Mouse (Mus musculus): ENCODE measurements around the gene Dynlt1b. TPM values are rescaled to one million over a fixed set of nuclear protein-coding genes. Genes with fewer than 3 reads are reported as not detected.
"Not testable (repeated sequence)": the region's sequence is repeated elsewhere in the genome, so short reads cannot be mapped to it uniquely, and the experiment has no call there.

Dynlt1b gene
- polyA plus RNA-seq, 1 experiment: 247 TPM

DNA sequence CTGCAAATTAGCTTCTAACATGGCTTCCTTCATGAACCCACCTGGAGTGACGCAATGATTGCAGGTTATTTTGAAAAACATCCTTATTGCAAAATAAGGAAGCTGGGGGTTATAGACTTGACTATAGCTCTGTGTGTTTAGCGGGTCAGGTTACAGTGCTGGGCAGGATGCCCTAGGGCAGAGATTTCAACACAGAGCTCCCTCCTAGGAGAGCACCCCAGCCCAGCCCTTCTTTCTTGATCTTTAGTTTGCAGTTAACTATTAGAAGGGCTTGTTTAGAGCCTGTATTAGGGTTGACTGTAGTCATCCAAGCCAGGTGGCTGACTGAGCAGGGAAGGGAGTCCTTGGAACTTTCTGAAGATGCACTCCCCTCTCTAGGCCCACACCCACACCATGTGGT, 22.9 kb upstream of the Dynlt1b start:
- WGBS: 61% methylated on average over 1 of the region's 2 CpGs
- not testable (repeated sequence) for H3K4me3 ChIP-seq (replicated peaks; ENCODE audit: extremely low read depth, low read depth, low read length)

DNA sequence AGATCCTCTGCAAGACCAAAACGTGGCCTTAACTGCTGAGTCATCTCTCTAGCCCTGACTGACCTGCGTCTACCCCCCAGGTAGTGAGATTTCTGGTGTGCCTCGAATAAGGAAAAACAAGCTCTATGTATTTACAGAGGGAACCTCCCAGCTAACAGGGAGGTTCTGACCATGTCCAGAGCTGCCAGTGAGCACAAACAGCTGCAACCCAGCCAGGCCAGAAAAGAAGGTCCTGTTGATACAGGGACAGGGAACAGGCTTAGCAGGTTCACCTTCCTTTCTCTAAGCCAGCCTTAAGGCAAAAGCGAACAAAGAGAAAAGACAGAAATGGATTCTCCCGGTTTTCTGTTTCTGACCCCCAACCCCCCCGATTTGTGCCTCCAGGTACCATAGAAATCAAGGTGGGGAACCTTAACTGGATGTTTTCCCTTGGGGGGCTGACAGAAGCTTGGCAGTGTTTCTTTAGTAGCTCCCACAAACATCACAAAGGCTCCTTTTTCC, 19.1 kb upstream of the Dynlt1b start:
- H3K4me3 ChIP-seq (replicated peaks; ENCODE audit: extremely low read depth, low read depth, low read length); DNase-seq; H3K4me1 ChIP-seq (ENCODE audit: control insufficient read depth, insufficient read depth, low read length): not testable (repeated sequence)
- 47% methylated on average over 6 of the region's 6 CpGs for WGBS

More for the DNA sequence above, 22.9 kb upstream of the Dynlt1b start:
- not testable (repeated sequence) for H3K4me1 ChIP-seq (ENCODE audit: control insufficient read depth, insufficient read depth, low read length)
- DNase-seq: peak; percentile 73

DNA sequence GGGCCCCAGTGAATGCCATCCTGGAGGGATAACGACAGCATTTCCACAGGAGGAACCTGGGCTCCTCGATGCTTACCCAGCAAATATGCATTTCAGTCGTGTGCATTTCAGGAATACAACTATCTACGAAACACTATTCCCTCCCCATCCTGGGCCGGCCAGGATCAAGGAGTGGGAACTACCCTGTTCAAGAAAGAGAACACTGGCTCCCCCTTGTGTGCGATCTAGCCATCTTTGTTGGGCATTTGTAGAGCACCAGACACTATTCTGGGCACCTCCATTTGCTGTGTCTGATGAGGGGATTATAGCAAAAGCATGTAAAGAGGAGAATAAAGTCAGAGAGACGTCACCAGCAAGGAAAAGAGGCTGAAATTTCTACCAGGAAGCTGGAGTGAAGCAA, 12.8 kb upstream of the Dynlt1b start:
- not testable (repeated sequence) for H3K4me3 ChIP-seq (replicated peaks; ENCODE audit: extremely low read depth, low read depth, low read length); H3K4me1 ChIP-seq (ENCODE audit: control insufficient read depth, insufficient read depth, low read length); DNase-seq
- WGBS: 32% methylated on average over 6 of the region's 7 CpGs

DNA sequence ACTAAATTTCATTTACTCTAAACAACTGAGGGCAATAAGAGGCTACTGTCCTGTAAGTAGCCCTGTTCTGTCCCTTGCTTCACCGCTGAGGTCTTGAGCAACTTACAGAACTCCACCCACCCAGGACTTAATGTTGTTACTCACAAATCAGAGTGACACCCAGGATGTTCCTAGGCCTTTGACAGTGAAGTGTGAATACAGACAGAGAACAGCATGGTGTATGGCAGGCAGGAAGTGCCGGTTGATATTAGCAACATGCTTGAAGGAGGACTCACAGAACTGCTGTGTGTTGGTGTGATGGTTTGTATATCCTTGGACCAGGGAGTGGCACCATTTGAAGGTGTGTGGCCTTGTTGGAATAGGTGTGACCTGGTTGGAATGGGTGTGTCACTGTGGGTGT, 9.4 kb upstream of the Dynlt1b start:
- not testable (repeated sequence) for H3K4me1 ChIP-seq (ENCODE audit: control insufficient read depth, insufficient read depth, low read length); H3K4me3 ChIP-seq (replicated peaks; ENCODE audit: extremely low read depth, low read depth, low read length); DNase-seq
- WGBS: 48% methylated on average over 2 of the region's 2 CpGs

DNA sequence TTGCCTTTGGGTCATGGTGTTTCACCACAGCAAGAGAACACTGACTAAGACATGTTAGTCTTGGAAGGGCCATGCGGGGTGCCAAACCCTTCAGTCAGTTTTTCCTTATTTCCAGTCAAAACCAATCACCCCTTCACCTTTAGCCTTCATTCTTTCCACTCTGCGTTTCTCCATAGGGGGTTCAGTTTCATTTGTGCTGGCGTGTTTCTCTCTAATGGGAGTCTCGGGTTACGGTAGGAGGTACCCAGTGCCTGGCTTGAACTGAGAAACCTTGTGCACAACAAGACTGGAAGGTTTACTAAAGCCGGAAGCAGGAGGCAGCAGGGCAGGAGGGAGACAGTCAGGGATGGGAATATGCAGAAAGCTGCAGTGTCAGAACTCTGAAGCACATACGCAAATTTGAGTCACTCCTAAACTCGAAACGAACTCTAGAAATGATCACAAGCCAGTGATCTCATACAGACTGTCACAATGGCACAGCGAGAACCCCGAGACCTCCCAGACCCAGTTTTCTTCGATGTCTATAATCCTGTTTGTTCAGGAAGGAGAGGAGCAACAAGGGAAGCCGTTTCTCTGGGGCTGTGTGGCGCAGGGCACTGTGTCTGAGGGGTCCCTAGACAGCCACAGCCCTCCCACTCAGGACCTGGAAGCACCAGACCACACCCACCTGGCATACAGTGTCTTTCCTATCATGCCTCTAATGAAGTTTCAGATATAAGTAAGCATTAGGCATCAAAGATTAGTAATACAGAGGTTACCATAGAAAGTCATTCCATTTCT, 8.2 kb upstream of the Dynlt1b start:
- not testable (repeated sequence) for H3K4me1 ChIP-seq (ENCODE audit: control insufficient read depth, insufficient read depth, low read length); H3K4me3 ChIP-seq (replicated peaks; ENCODE audit: extremely low read depth, low read depth, low read length); DNase-seq
- 62% methylated on average over 13 of the region's 14 CpGs for whole genome bisulfite sequencing

DNA sequence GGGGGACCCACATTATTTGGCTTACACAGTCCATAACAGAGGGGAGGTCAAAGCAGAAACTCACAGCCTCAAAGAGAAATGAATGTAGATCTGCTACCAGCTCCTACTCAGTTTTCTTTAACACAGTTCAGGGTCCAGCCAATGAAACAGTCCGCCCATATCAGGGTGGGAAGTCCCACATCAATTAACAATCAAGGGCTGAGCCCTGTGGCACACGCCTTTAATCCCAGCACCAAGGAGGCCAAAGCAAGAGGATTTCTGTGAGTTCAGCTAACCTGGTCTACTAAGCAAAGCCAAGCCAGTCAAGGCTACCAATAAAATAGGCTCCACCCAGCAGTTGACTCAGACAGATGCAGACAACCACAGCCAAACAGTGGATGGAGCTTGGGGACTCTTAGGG, 7.5 kb upstream of the Dynlt1b start:
- 76% methylated on average over 2 of the region's 2 CpGs for WGBS
- not testable (repeated sequence) for DNase-seq; H3K4me3 ChIP-seq (replicated peaks; ENCODE audit: extremely low read depth, low read depth, low read length); H3K4me1 ChIP-seq (ENCODE audit: control insufficient read depth, insufficient read depth, low read length)

DNA sequence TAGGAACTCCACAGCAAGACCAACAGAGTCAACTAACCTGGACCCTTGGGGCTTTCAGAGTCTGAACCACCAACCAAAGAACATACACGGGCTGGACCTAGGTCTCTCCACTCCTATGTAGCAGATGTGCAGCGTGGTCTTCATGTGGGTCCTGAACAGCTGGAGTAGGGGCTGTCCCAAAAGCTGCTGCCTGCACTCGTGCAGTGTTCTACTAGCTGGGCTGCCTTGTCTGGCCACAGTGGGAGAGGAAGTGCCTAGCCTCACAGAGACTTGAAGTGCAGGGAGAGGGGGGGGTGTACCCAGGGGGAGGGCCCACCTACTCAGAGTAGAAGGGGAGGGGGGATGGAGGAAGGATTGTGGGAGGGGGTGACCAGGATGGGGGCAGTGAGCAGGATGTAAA, 7.1 kb upstream of the Dynlt1b start:
- DNase-seq; H3K4me1 ChIP-seq (ENCODE audit: control insufficient read depth, insufficient read depth, low read length); H3K4me3 ChIP-seq (replicated peaks; ENCODE audit: extremely low read depth, low read depth, low read length): not testable (repeated sequence)
- WGBS: 62% methylated on average over 3 of the region's 3 CpGs

DNA sequence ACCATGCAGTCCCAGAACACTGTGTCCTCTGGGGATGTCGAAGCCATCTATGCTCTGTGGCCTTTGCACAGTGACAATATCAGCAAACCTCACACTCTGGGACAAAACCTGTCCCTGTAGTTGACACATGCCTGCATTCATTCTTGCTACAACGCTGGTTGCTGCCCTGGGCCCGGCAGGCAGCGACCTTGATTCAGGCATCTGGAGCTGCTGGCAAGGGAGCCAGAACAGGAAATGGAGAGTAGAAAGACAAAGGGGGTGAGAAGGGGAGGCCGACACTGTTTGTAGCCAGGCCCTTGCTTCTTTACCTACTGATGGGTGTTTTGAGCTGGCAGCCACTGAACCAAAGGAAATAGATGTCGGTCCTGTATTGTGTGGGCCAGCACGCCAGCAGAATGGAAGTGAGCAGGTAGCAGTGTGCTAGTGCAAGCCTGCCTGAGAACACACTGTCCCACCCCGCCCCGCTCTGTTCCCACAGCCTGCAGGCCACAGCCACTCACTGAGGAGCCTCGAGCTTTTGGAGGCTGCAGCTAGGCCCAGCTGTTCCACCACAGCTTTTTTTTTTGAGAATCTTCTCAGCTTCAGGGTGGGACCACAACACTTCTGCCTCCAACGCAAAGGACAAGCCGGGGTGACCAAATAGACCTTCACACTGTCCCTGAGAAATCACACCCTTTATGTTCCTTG, 5.5 kb upstream of the Dynlt1b start:
- 29% methylated on average over 12 of the region's 12 CpGs for WGBS
- DNase-seq; H3K4me3 ChIP-seq (replicated peaks; ENCODE audit: extremely low read depth, low read depth, low read length); H3K4me1 ChIP-seq (ENCODE audit: control insufficient read depth, insufficient read depth, low read length): not testable (repeated sequence)

DNA sequence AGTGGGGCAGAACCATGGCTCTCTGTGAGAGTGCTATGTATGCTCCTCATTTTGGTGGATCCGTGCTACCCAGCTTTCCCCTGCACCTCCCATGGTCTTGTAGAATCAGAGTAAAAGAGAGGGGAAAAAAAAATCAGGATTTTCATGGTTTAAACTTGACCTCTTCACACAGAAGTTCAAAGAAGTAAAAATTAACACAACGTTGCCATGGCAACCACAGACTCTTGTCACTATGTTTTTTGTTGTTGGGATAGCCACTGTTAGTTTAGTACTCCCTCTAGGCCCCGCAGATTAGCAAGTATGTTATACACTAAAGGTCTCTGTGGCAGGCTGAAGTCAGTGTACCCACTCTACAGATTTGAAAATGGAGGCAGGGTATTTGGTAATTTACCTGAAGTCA, 4.6 kb upstream of the Dynlt1b start:
- DNase-seq; H3K4me1 ChIP-seq (ENCODE audit: control insufficient read depth, insufficient read depth, low read length); H3K4me3 ChIP-seq (replicated peaks; ENCODE audit: extremely low read depth, low read depth, low read length): not testable (repeated sequence)
- WGBS: 76% methylated on average over 3 of the region's 3 CpGs

DNA sequence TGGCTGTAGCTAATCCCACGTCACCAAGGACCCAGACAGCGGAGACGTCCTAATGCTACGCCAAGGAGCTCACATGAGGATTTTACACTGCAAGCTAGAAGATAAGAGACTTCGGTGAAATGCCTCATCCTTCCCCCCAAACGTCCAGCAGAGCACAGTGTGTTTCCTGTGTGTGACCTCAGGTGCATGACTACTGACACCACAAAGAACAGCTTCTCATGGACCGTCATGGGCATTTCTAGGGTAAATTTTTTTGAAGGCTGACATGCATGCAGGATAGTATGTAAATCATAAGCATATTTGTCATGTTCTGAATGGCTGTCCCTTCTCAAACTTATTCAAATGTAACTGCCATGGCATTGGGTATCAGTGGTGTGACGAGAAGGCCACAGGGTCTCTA, 3.0 kb upstream of the Dynlt1b start:
- DNase-seq; H3K4me1 ChIP-seq (ENCODE audit: control insufficient read depth, insufficient read depth, low read length); H3K4me3 ChIP-seq (replicated peaks; ENCODE audit: extremely low read depth, low read depth, low read length): not testable (repeated sequence)
- 68% methylated on average over 6 of the region's 8 CpGs for WGBS

DNA sequence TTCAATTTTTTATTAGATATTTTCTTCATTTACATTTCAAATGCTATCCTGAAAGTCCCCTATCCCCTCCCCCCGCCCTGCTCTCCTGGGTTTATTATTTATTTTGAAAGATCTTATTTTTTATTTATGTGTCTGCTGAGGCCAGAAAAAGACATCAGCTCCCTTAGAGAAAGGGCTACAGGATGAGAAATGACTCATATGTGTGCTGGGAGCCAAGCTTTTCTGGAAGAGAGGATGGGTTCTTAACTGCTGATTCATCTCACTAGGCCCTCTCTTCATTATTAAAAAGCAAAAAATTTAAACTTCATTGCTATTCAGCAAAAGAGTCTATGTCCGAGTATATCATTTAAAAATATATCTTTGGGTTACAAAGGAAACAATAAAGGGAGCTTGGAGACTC, 986 bp upstream of the Dynlt1b start:
- WGBS: 75% methylated on average over 2 of the region's 2 CpGs
- H3K4me1 ChIP-seq (ENCODE audit: control insufficient read depth, insufficient read depth, low read length); DNase-seq; H3K4me3 ChIP-seq (replicated peaks; ENCODE audit: extremely low read depth, low read depth, low read length): not testable (repeated sequence)

DNA sequence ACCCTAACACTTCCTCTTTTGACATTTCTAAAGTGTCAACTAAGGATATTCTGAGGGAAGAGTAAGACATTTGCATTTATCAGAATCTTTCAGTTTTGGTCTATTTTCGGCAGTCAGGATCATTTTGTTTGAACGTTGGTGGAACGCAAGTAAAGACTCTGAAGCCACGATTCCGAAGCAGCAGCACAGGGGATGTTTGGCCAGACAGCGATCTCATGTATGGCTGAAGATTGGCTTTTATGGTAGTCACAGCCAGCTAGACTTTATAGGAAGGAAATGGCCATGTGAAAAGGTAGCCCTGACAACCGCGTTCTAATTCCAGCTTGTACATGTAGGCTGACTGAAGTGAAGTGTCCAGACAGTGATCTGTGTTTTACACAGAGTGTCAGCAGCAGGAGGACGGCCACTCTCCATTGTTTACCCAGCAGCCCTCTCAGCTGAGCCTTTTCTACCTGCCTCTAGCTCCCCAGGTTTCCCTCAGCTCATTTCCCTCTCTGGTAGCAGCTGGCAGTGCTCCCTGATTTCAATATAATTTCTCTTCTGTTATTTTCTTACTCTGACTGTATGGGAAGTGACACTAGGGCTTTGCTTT, 594 bp downstream of the Dynlt1b start:
- not testable (repeated sequence) for H3K4me1 ChIP-seq (ENCODE audit: control insufficient read depth, insufficient read depth, low read length); DNase-seq
- H3K4me3 ChIP-seq (replicated peaks; ENCODE audit: extremely low read depth, low read depth, low read length): peak overlapping the region; percentile 48
- under 1% methylated on average over 9 of the region's 9 CpGs for WGBS

DNA sequence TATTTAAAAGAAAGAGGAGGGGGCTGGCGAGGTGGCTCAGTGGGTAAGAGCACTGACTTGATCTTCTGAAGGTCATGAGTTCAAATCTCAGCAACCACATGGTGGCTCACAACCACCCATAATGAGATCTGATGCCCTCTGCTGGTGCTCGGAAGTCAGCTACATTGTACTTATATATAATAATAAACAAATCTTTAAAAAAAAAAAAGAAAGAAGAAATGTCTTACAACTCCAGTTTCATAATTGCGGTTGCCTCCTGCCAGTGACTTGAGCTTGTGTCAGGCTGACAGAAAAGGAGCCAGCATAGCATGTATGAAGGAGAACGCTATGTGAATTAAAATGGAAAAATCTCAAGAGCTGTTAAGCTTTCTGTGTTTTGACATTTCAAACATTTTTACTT, 2.5 kb downstream of the Dynlt1b start:
- not testable (repeated sequence) for H3K4me1 ChIP-seq (ENCODE audit: control insufficient read depth, insufficient read depth, low read length); H3K4me3 ChIP-seq (replicated peaks; ENCODE audit: extremely low read depth, low read depth, low read length); DNase-seq
- 75% methylated on average over 3 of the region's 4 CpGs for whole genome bisulfite sequencing

DNA sequence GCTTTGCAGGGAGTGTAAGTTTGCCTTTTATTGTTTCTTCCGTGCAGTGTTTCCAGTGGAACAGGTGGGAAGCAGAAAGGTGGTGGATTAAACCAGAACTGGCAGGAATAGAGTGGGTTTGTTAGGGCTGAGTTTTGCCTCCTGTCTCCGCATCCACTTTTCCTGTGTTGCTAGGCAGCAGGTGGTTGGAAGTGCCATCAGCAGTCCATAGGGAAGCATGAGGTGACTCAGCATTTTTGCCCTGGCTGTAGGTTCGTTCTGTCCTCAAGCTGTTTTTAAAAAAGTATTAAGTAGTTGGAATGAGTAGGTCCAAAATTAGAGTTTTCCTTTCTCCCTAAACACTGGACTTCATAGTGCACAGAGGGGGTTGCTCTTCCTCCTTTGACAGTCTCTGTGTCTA, 3.8 kb downstream of the Dynlt1b start:
- H3K4me3 ChIP-seq (replicated peaks; ENCODE audit: extremely low read depth, low read depth, low read length); DNase-seq: not testable (repeated sequence)
- 68% methylated on average over 3 of the region's 3 CpGs for WGBS

DNA sequence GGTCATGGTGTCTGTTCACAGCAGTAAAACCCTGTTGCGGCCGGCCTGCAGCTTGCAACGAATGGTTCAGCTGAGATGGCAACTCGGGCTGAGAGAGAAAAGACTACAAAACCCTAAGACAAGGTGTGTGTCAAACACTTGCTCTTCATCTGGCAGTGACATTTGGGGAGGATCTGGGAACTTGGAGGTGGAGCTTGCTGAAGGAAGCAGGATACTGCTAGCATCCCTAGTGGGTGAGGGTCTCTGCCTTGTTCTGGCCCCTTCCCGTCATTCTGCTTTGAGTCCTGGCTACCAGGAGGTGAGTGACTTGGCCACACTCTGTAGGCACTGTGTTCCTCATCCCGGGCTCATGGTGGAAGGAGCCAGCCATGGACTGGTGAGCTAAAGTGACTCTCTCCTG, 8.2 kb downstream of the Dynlt1b start:
- DNase-seq; H3K4me1 ChIP-seq (ENCODE audit: control insufficient read depth, insufficient read depth, low read length): not testable (repeated sequence)
- WGBS: 80% methylated on average over 6 of the region's 6 CpGs

More for the DNA sequence above, 3.8 kb downstream of the Dynlt1b start:
- not testable (repeated sequence) for H3K4me1 ChIP-seq (ENCODE audit: control insufficient read depth, insufficient read depth, low read length)

More for the DNA sequence above, 8.2 kb downstream of the Dynlt1b start:
- not testable (repeated sequence) for H3K4me3 ChIP-seq (replicated peaks; ENCODE audit: extremely low read depth, low read depth, low read length)

Measured in lung, adult 2 months (tissue).